Mouse (Mus musculus) heart, adult 2 months (tissue): ENCODE data around the gene Pdss2. TPM values are rescaled to one million over a fixed set of nuclear protein-coding genes. Genes with fewer than 3 reads are reported as not detected.

Experiments
- DNase-seq, 2 experiments: peaks; one replicate each; pipeline ENCODE4 v3.0.0; 2021
- H3K27ac ChIP-seq: fragments of 200-600 bp; 2 replicates; pipeline ENCODE4 v1.8.1; 2022
- H3K27me3 ChIP-seq: fragments of 200-500 bp; 2 replicates; pipeline ENCODE4 v1.6.1; 2012; ENCODE audit warnings: mild to moderate bottlenecking, low read length, inconsistent platforms, mixed read lengths; ENCODE audit not compliant: control insufficient read depth, insufficient read depth
- H3K36me3 ChIP-seq: fragments of 200-500 bp; 2 replicates; pipeline ENCODE4 v1.6.1; 2012; ENCODE audit warnings: low read length, inconsistent platforms; ENCODE audit not compliant: control insufficient read depth, insufficient read depth
- H3K4me1 ChIP-seq: fragments of 200-500 bp; 2 replicates; pipeline ENCODE4 v1.6.1; 2011; ENCODE audit warnings: low read length; ENCODE audit not compliant: control insufficient read depth, insufficient read depth
- H3K4me3 ChIP-seq: fragments of 200-600 bp; 2 replicates; pipeline ENCODE4 v1.8.1; 2022
- H3K79me2 ChIP-seq: fragments of 200-500 bp; replicated peaks from 2 replicates; pipeline ENCODE4 v1.6.1; 2012; ENCODE audit warnings: mild to moderate bottlenecking, inconsistent platforms, low read length, moderate library complexity, mixed read lengths; ENCODE audit not compliant: control insufficient read depth, insufficient read depth
- H3K9ac ChIP-seq: fragments of 200-500 bp; 2 replicates; pipeline ENCODE4 v1.6.1; 2012; ENCODE audit warnings: low read depth, mild to moderate bottlenecking, control low read depth, inconsistent platforms, low read length, mixed read lengths
- CTCF ChIP-seq: fragments of 200-600 bp; IDR thresholded peaks from 2 replicates; pipeline ENCODE4 v1.8.1; 2022; ENCODE audit warnings: antibody characterized with exemption, mild to moderate bottlenecking, moderate library complexity
- EP300 ChIP-seq: fragments of 200-500 bp; IDR thresholded peaks from 2 replicates; pipeline ENCODE4 v1.6.1; 2011; ENCODE audit warnings: low read depth, low read length, control low read depth; ENCODE audit not compliant: insufficient read depth
- POLR2A ChIP-seq: fragments of 200-500 bp; IDR thresholded peaks from 2 replicates; pipeline ENCODE4 v1.6.1; 2011; ENCODE audit warnings: mild to moderate bottlenecking, low read depth, low read length, control low read depth; ENCODE audit not compliant: insufficient read depth
- WGBS: fragments of 180-500 bp; shearing (Covaris S2); methylation state at CpG from one replicate; pipeline ENCODE4 v1.1.7; 2018; 5-methylcytosine and 5-hydroxymethylcytosine counted together
- intact Hi-C: fragments of 180-260 bp; cut with DNase I; formaldehyde crosslinking; loops from one replicate; pipeline ENCODE4 v1.15.1; 2025
- long read RNA-seq: library from polyadenylated mRNA; stranded (forward); transcript quantifications from one replicate; pipeline ENCODE4 v2.0.0, GENCODE M21; 2021
- polyA plus RNA-seq: library from polyadenylated mRNA; depleted of rRNA; stranded (reverse); fragments of >200 nt; gene quantifications from 2 replicates; pipeline ENCODE4 v1.2.3, GENCODE M21; 2012; rRNA removed
- total RNA-seq, 2 experiments: library from RNA; stranded (reverse); gene quantifications; 2 replicates each; pipeline ENCODE4 v1.2.3; 2021

Pdss2 gene
- total RNA-seq (10 to 100 TPM; 31.1 to 33.7 TPM), polyA plus RNA-seq (16.6 and 27.0 TPM in 2 replicates)
- long read RNA-seq, transcript Pdss2-201 (8 exons, 2,127 nt) = major isoform, 23 of 27 reads
- long read RNA-seq, partial matches to known transcripts = 2 of 27 reads
- long read RNA-seq, other reads (novel, unspliced or antisense) = 2 of 27 reads

GRCm38 (mm10) chr10:43220910-43221625 lies at the start of gene Pdss2:
TSS of gene Pdss2 (plus strand) at chr10:43221486.
- no peaks in the 10 kb centered on the region; the same call in 1 of the 2 replicates for H3K79me2 ChIP-seq
- H3K4me1 ChIP-seq = peaks cover 3% of the 10 kb centered on the region
- intact Hi-C loops = loop anchor here (5.0 to 10.0 kb wide), 2 partner anchors 156 to 254 kb away; partner anchors contain the start of gene Bend3
- H3K9ac ChIP-seq = peak within 1 kb of the TSS; percentile 93
- H3K27ac ChIP-seq = peak within 1 kb of the TSS; percentile 96
- no peaks in the 10 kb centered on the region for H3K36me3 ChIP-seq
- DNase-seq = peak; percentile 94 to 96
- TF ChIP-seq EP300 (peak; percentile 78), POLR2A (peak; percentile 99), CTCF (peak; percentile 37)
- no peaks in the 10 kb centered on the region for H3K27me3 ChIP-seq
- H3K4me3 ChIP-seq = peak within 1 kb of the TSS; percentile 98
- WGBS = under 1% methylated on average over 50 of the region's 50 CpGs

DNA sequence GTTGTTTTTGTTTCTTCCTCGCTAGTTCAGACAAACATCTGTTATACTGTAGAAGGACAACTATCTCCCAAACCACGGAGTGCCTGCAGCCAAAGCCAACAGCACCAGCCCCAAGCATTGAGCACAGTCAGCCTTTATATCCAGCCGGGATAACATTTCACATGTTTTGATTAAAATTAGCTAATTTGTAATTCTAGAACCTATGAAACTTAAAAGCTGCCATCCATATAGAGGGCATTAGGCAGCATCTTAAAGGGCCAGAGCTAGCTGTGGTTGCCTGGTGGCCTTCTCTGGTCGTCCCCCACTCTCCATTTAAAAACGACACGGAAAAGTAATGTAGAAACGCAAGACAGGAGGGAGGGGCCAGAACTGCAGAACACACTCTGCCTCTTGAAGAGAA lies 49.2 kb upstream of the Pdss2 start:
- no peaks in the 10 kb centered on the region for H3K36me3 ChIP-seq
- H3K27me3 ChIP-seq = no peaks in the 10 kb centered on the region
- peaks cover 2% of the 10 kb centered on the region; the same call in 1 of the 2 replicates for H3K4me1 ChIP-seq
- intact Hi-C loops = loop anchor here (5.0 to 10.0 kb wide), 2 partner anchors 165 to 327 kb away; no protein-coding TSS in a partner anchor
- WGBS = 18% methylated on average over 7 of the region's 7 CpGs
- DNase-seq = peak; percentile 4 to 39
- peak overlapping the region; percentile 60 for H3K4me3 ChIP-seq
- H3K79me2 ChIP-seq = no peaks in the 10 kb centered on the region
- TF ChIP-seq EP300 (no peak), CTCF (no peak), POLR2A (no peak)
- peak overlapping the region; percentile 57 for H3K9ac ChIP-seq
- peak overlapping the region; percentile 76 for H3K27ac ChIP-seq

- H3K9ac ChIP-seq = peak overlapping the region; percentile 50
- 17% methylated on average over 8 of the region's 8 CpGs for WGBS
- peak overlapping the region; percentile 76 for H3K27ac ChIP-seq
- H3K27me3 ChIP-seq = no peaks in the 10 kb centered on the region
- H3K36me3 ChIP-seq = no peaks in the 10 kb centered on the region
- intact Hi-C loops = loop anchor here (5.0 to 10.0 kb wide), 2 partner anchors 165 to 328 kb away; no protein-coding TSS in a partner anchor
- peaks cover 2% of the 10 kb centered on the region; the same call in 1 of the 2 replicates for H3K4me1 ChIP-seq
- no peak for TF ChIP-seq EP300
- no peak for TF ChIP-seq POLR2A
- TF ChIP-seq CTCF = no peak
- no peak for DNase-seq
- peak overlapping the region; percentile 60 for H3K4me3 ChIP-seq
- no peaks in the 10 kb centered on the region for H3K79me2 ChIP-seq
These were observed 48.7 kb upstream of the Pdss2 start for GRCm38 (mm10) chr10:43172554-43172953.

- intact Hi-C loops = loop anchor here (5.0 to 10.0 kb wide), 2 partner anchors 166 to 328 kb away; no protein-coding TSS in a partner anchor
- TF ChIP-seq CTCF (peak; percentile 10; the same call in 1 of the 2 replicates), EP300 (no peak)
- Histone ChIP-seq H3K9ac (peak overlapping the region; percentile 94), H3K27me3 (no peaks in the 10 kb centered on the region), H3K36me3 (no peaks in the 10 kb centered on the region), H3K79me2 (no peaks in the 10 kb centered on the region), H3K27ac (peak overlapping the region; percentile 76), H3K4me1 (peaks cover 2% of the 10 kb centered on the region; the same call in 1 of the 2 replicates), H3K4me3 (peak overlapping the region; percentile 60)
- WGBS = under 1% methylated on average over 53 of the region's 53 CpGs
- peak; percentile 85 to 87 for DNase-seq
These were observed 48.0 kb upstream of the Pdss2 start for GRCm38 (mm10) chr10:43173141-43173827.

GRCm38 (mm10) chr10:43173828-43174325 lies 47.4 kb upstream of the Pdss2 start:
- peaks cover 2% of the 10 kb centered on the region; the same call in 1 of the 2 replicates for H3K4me1 ChIP-seq
- under 1% methylated on average over 28 of the region's 38 CpGs for WGBS
- no peaks in the 10 kb centered on the region for H3K79me2 ChIP-seq
- H3K27me3 ChIP-seq = no peaks in the 10 kb centered on the region
- H3K9ac ChIP-seq = peak overlapping the region; percentile 94
- peak overlapping the region; percentile 76 for H3K27ac ChIP-seq
- DNase-seq = no peak
- peak overlapping the region; percentile 60 for H3K4me3 ChIP-seq
- no peaks in the 10 kb centered on the region for H3K36me3 ChIP-seq
- intact Hi-C loops = loop anchor here (5.0 to 10.0 kb wide), 2 partner anchors 167 to 329 kb away; no protein-coding TSS in a partner anchor
- no peak for TF ChIP-seq CTCF
- TF ChIP-seq POLR2A = no peak
- TF ChIP-seq EP300 = no peak
